Mouse (Mus musculus) spleen, adult 2 months (tissue): ENCODE measurements around the gene Tnrc18.

Source experiments
- CTCF ChIP-seq: fragments of 200-500 bp; IDR thresholded peaks from 2 replicates; pipeline ENCODE4 v1.5.1; 2011; ENCODE audit warnings: mild to moderate bottlenecking, inconsistent platforms; ENCODE audit not compliant: insufficient read depth, insufficient read length, insufficient replicate concordance; ENCODE audit errors: extremely low read depth
- POLR2A ChIP-seq: fragments of 200-500 bp; IDR thresholded peaks from 2 replicates; pipeline ENCODE4 v1.6.1; 2011; ENCODE audit warnings: low read depth, low read length, inconsistent platforms

GRCm38 (mm10) chr5:142771964-142772363 is 45.5 kb downstream of the Tnrc18 start:
- no peak for TF ChIP-seq CTCF
- no peak for TF ChIP-seq POLR2A
